Mouse (Mus musculus) embryonic facial prominence, embryonic 15.5 days (tissue): ENCODE measurements at regions not wholly inside any gene's neighbourhood (a gene's known extent, or its start where the extent isn't known, plus 50 kb on each side); places are given as distances from the start of the nearest gene placed in this dataset.

Source experiments
- ATAC-seq: fragments of 200-750 bp; cut with Nextera tagmentation; 2 replicates; pipeline ENCODE4 v1.8.0; 2017; ENCODE audit warnings: low read depth, moderate TSS enrichment; ENCODE audit not compliant: insufficient number of reproducible peaks, low FRiP score, low TSS enrichment
- H3K27ac ChIP-seq: fragments of 300-500 bp; sonication (generic); replicated peaks from 2 replicates; pipeline ENCODE4 v1.5.1; 2015; ENCODE audit warnings: mild to moderate bottlenecking, inconsistent platforms
- H3K27me3 ChIP-seq: fragments of 300-500 bp; sonication (generic); 2 replicates; pipeline ENCODE4 v1.6.1; 2015; ENCODE audit warnings: inconsistent platforms
- H3K36me3 ChIP-seq: fragments of 300-500 bp; sonication (generic); 2 replicates; pipeline ENCODE4 v1.6.1; 2015; ENCODE audit warnings: mild to moderate bottlenecking, inconsistent platforms
- H3K4me1 ChIP-seq: fragments of 300-500 bp; sonication (generic); 2 replicates; pipeline ENCODE4 v1.6.1; 2015; ENCODE audit warnings: inconsistent platforms
- H3K4me2 ChIP-seq: fragments of 300-500 bp; sonication (generic); replicated peaks from 2 replicates; pipeline ENCODE4 v1.6.1; 2015; ENCODE audit warnings: mild to moderate bottlenecking, inconsistent platforms
- H3K4me3 ChIP-seq: fragments of 300-500 bp; sonication (generic); replicated peaks from 2 replicates; pipeline ENCODE4 v1.5.1; 2015; ENCODE audit warnings: mild to moderate bottlenecking, inconsistent platforms
- H3K9ac ChIP-seq: fragments of 300-500 bp; sonication (generic); 2 replicates; pipeline ENCODE4 v1.6.1; 2015; ENCODE audit warnings: inconsistent platforms
- H3K9me3 ChIP-seq: fragments of 300-500 bp; sonication (generic); replicated peaks from 2 replicates; pipeline ENCODE4 v1.6.1; 2016; ENCODE audit warnings: inconsistent platforms
- WGBS: fragments of 180-500 bp; shearing (Covaris S2); methylation state at CpG from one replicate; pipeline ENCODE4 v1.1.7; 2015; 5-methylcytosine and 5-hydroxymethylcytosine counted together

DNA sequence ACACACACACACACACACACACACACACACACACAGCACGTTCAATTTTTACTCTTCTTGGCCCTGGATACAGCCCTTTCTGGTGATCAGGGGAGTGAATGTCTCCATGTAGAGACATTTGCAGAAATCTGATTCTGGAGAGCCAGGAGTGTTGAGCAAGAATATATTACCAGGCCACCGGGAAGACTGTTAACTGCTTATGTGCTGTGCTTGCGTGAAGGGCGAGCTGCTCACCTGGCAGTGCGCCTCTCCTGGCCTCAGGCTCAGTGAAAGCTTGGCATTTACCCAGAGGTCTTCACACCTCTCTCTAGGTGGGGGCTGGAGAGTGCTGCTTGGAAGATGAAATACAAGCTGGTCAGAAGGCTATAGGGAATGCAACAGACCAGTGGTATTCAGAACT, 332.4 kb upstream of the Tet2 start:
- ATAC-seq: no peak
- Histone ChIP-seq H3K4me2 (0 out of 2 replicates have a peak overlapping the region, but pooled peaks have one; percentile 41), H3K27me3 (no peaks in the 10 kb centered on the region), H3K4me3 (no peak overlapping the region), H3K36me3 (no peaks in the 10 kb centered on the region), H3K9me3 (no peaks in the 10 kb centered on the region), H3K9ac (no peak overlapping the region), H3K27ac (peak overlapping the region; percentile 45; the same call in 1 of the 2 replicates), H3K4me1 (peaks cover 8% of the 10 kb centered on the region)
- WGBS: 24% methylated on average over 5 of the region's 5 CpGs

DNA sequence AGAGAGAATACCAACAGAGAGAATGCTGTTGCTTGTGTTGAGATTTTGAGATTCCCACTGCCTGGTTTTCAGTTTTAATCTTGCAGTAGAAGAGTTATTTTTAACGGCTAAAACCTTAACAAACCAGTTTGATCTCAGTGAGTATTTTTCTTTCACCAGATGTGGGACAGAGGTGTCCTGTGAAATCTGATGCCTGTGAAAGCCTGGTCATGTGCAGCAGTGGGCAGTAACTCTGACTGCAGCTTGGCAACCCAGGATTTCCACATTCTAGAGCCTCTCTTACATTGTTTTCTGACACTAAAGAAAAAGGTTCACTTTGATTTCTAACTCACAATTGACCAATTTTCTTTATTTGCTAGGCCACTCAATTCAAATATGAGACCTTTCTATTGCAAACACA, 335.7 kb upstream of the Tet2 start:
- peaks cover 8% of the 10 kb centered on the region for H3K4me1 ChIP-seq
- H3K9ac ChIP-seq: no peak overlapping the region
- H3K4me2 ChIP-seq: no peak overlapping the region
- no peaks in the 10 kb centered on the region for H3K9me3 ChIP-seq
- no peak for ATAC-seq
- no peak overlapping the region for H3K4me3 ChIP-seq
- H3K27ac ChIP-seq: no peak overlapping the region
- no peaks in the 10 kb centered on the region for H3K27me3 ChIP-seq
- no peaks in the 10 kb centered on the region for H3K36me3 ChIP-seq
- WGBS: 9% methylated on average over 1 of the region's 1 CpGs

DNA sequence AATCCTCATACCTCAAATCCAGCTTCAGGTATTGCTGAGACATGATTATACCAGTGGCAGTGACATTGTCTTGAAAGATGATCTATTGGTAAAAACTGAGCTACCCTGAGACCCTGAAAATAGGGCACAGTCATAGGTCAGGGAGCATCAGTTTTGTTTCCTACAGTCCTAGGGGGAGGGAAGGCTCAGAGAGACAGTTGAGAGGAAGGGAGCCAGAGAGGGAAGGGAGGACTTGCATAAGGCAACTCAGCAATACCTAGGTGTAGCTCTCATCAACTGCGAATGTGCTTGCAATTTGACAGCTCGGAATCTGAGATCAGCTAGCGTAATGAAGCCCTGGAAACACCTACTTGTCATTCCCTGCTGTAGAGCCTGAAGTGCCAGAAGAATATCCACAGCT, 334.4 kb upstream of the Cxxc4 start:
- Histone ChIP-seq H3K9me3 (no peaks in the 10 kb centered on the region), H3K27ac (no peak overlapping the region), H3K4me3 (no peak overlapping the region), H3K9ac (no peak overlapping the region), H3K36me3 (no peaks in the 10 kb centered on the region), H3K27me3 (no peaks in the 10 kb centered on the region), H3K4me1 (no peaks in the 10 kb centered on the region), H3K4me2 (no peak overlapping the region)
- 65% methylated on average over 3 of the region's 3 CpGs for WGBS
- ATAC-seq: no peak

DNA sequence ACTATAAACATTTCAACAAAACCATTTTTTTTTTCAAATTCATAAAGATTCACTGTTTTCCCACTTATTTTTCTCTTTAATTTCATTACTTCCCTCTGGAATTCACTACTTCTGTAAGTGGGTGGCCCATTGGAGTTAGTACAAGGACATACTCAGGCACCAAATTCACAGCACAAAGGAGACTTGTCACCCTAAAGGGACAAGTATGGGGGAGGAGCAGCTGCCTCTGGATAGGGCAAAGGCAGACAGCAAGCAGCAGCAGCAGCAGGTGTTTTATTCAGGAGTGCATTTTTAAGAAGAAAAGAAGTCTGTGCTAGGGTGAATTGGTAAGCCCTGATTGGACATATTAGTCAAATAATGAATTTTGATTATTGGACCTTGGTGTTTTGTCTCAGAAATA, 314.1 kb upstream of the Cxxc4 start:
- ATAC-seq: no peak
- no peak overlapping the region for H3K4me3 ChIP-seq
- H3K9me3 ChIP-seq: no peaks in the 10 kb centered on the region
- H3K4me2 ChIP-seq: no peak overlapping the region
- H3K27me3 ChIP-seq: no peaks in the 10 kb centered on the region
- no peak overlapping the region for H3K9ac ChIP-seq
- H3K4me1 ChIP-seq: no peaks in the 10 kb centered on the region
- H3K36me3 ChIP-seq: no peaks in the 10 kb centered on the region
- H3K27ac ChIP-seq: no peak overlapping the region

DNA sequence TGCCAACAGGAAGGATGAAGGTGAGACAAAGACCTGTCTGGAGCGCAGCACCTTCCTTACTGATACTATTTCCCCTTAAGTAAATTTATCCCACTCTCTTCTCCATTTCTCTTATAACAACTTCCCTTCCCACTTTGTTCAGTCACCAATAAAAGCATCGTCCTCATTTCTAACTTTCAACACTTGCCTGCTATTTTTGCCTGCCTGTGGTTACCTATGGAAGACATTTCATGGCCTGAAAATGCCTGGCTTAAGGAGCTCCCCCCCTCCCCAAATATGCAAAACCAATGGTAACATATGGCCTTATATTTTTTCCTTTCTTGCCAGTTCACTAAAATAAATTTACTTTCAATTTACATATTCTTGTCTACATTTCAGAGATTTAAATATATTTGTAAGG, 271.0 kb upstream of the Cxxc4 start:
- no peak overlapping the region for H3K27ac ChIP-seq
- no peak overlapping the region for H3K4me2 ChIP-seq
- H3K4me1 ChIP-seq: no peaks in the 10 kb centered on the region
- H3K9ac ChIP-seq: no peak overlapping the region
- no peak overlapping the region for H3K4me3 ChIP-seq
- no peaks in the 10 kb centered on the region for H3K9me3 ChIP-seq
- ATAC-seq: no peak
- H3K27me3 ChIP-seq: no peaks in the 10 kb centered on the region
- WGBS: 77% methylated on average over 2 of the region's 2 CpGs
- no peaks in the 10 kb centered on the region for H3K36me3 ChIP-seq

- ATAC-seq: no peak
Measured at GRCm38 (mm10) chr3:133968176-133968575, 268.1 kb upstream of the Cxxc4 start.

DNA sequence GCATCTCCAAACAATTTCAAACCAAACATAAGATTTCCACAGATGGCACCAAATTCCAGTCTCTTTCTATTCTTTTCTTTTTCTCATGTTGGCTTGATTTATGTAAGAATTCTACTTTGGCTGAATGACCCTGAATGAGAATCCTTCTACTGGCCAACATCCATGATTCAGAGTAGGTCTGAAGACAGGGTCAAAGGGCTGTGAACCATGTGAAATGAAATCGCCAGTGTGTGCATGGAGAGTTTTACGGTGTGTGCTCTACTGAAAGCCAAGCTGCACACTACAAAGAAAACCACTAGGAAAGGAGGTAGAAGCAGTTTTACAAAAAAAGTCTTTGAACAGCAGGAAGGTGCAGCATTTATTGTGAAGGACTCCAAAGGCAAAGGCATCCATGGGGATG, 263.5 kb upstream of the Cxxc4 start:
- H3K27ac ChIP-seq: no peak overlapping the region
- H3K4me2 ChIP-seq: no peak overlapping the region
- no peak for ATAC-seq
- WGBS: 75% methylated on average over 2 of the region's 2 CpGs
- H3K9me3 ChIP-seq: no peaks in the 10 kb centered on the region
- no peak overlapping the region for H3K9ac ChIP-seq
- no peaks in the 10 kb centered on the region for H3K36me3 ChIP-seq
- H3K27me3 ChIP-seq: no peaks in the 10 kb centered on the region
- H3K4me3 ChIP-seq: no peak overlapping the region
- no peaks in the 10 kb centered on the region for H3K4me1 ChIP-seq

More at GRCm38 (mm10) chr3:133968176-133968575, 268.1 kb upstream of the Cxxc4 start:
- H3K4me1 ChIP-seq: no peaks in the 10 kb centered on the region
- no peak overlapping the region for H3K9ac ChIP-seq
- H3K36me3 ChIP-seq: no peaks in the 10 kb centered on the region
- no peaks in the 10 kb centered on the region for H3K27me3 ChIP-seq
- 51% methylated on average over 6 of the region's 6 CpGs for WGBS
- no peaks in the 10 kb centered on the region for H3K9me3 ChIP-seq
- H3K27ac ChIP-seq: no peak overlapping the region
- H3K4me2 ChIP-seq: no peak overlapping the region
- H3K4me3 ChIP-seq: no peak overlapping the region

DNA sequence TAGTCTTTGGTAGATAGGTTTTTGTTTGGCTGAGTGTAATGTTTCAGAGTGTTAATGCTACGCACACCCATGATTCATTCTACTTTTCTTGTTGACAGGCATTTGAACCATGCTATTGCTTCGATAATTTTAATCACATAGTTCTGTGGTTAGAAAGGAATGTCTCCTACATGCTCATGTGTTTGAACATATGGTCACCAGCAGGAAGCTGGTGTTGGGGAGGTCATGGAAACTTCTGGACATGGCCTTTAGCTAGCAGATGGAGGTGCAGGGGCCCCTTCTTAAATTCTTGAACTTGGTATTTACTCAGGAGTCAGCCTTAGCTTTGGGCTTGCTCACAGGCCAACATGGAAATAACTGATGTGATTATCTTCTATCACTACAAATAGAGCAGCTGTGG, 248.6 kb upstream of the Cxxc4 start:
- Histone ChIP-seq H3K27me3 (no peaks in the 10 kb centered on the region), H3K36me3 (no peaks in the 10 kb centered on the region), H3K27ac (no peak overlapping the region), H3K9ac (no peak overlapping the region), H3K9me3 (no peaks in the 10 kb centered on the region), H3K4me3 (no peak overlapping the region), H3K4me2 (no peak overlapping the region), H3K4me1 (no peaks in the 10 kb centered on the region)
- no peak for ATAC-seq
- WGBS: 59% methylated on average over 2 of the region's 2 CpGs

GRCm38 (mm10) chr3:133993971-133994370, 242.3 kb upstream of the Cxxc4 start:
- no peak overlapping the region for H3K9ac ChIP-seq
- WGBS: 71% methylated on average over 2 of the region's 2 CpGs
- ATAC-seq: no peak
- H3K27me3 ChIP-seq: no peaks in the 10 kb centered on the region
- no peaks in the 10 kb centered on the region for H3K4me1 ChIP-seq
- H3K27ac ChIP-seq: no peak overlapping the region
- no peaks in the 10 kb centered on the region for H3K9me3 ChIP-seq
- no peak overlapping the region for H3K4me3 ChIP-seq
- H3K36me3 ChIP-seq: no peaks in the 10 kb centered on the region
- no peak overlapping the region for H3K4me2 ChIP-seq

- no peaks in the 10 kb centered on the region for H3K36me3 ChIP-seq
- no peaks in the 10 kb centered on the region for H3K4me1 ChIP-seq
- H3K27me3 ChIP-seq: no peaks in the 10 kb centered on the region
- no peak overlapping the region for H3K27ac ChIP-seq
- no peak overlapping the region for H3K4me2 ChIP-seq
- ATAC-seq: no peak
- H3K9ac ChIP-seq: no peak overlapping the region
- no peak overlapping the region for H3K4me3 ChIP-seq
- no peaks in the 10 kb centered on the region for H3K9me3 ChIP-seq
- 70% methylated on average over 8 of the region's 8 CpGs for WGBS
Measured at GRCm38 (mm10) chr3:133999965-134000364, 236.3 kb upstream of the Cxxc4 start.

DNA sequence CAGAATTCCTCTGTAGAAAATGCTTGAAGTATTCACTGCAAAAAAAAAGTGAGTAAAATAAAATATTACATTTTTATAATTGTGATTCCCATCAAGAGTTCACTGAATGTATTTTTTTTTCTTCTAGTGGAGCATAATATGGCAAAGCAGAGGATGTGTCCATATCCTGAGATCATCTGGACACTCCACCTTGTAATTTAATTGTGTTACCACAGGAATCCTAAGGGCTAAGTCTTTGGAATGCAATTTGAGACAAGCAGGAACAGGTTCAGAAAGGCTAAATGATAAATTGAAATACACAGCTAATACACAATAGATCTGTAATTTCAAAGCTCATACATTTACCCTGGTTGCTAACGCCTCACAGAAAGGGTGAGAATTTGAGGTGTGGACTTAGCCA, 235.7 kb upstream of the Cxxc4 start:
- H3K9ac ChIP-seq: no peak overlapping the region

GRCm38 (mm10) chr3:134014805-134015204, 221.5 kb upstream of the Cxxc4 start:
- Histone ChIP-seq H3K27ac (no peak overlapping the region), H3K27me3 (no peaks in the 10 kb centered on the region), H3K4me3 (no peak overlapping the region), H3K4me2 (no peak overlapping the region), H3K9ac (no peak overlapping the region), H3K9me3 (no peaks in the 10 kb centered on the region), H3K4me1 (no peaks in the 10 kb centered on the region), H3K36me3 (no peaks in the 10 kb centered on the region)
- ATAC-seq: no peak
- 36% methylated on average over 2 of the region's 2 CpGs for WGBS

More for the DNA sequence above, 235.7 kb upstream of the Cxxc4 start:
- Histone ChIP-seq H3K27ac (no peak overlapping the region), H3K4me3 (no peak overlapping the region), H3K4me2 (no peak overlapping the region), H3K36me3 (no peaks in the 10 kb centered on the region), H3K4me1 (no peaks in the 10 kb centered on the region), H3K9me3 (no peaks in the 10 kb centered on the region), H3K27me3 (no peaks in the 10 kb centered on the region)
- ATAC-seq: no peak
- 60% methylated on average over 1 of the region's 1 CpGs for WGBS
